Comparison of ENCODE assay signal across 15 mouse cellular contexts in genomic region chr4:128997258-128997657, GRCm38 (mm10). TPM values are rescaled to one million over a fixed set of nuclear protein-coding genes. Genes with fewer than 3 reads are reported as not detected.
A peak's percentile ranks its signal among the peaks of the same experiment; 100 is the strongest.
DNase-seq lines count a peak whose midpoint lies in the region; ATAC-seq and TF ChIP-seq lines count a peak whose summit lies in the region.
"Had no signal": no experiment of that assay in that cellular context is flagged by ENCODE, and none has a peak within 500 bp of the region (broad histone marks: within the 10 kb centered on the region; RNA-seq: fewer than 3 reads in every experiment).

No protein-coding gene starts in this region.

- 57% methylated on average over 8 of the region's 8 CpGs for WGBS in lung, embryonic 15.5 days
- whole genome bisulfite sequencing in intestine, embryonic 14.5 days, result 54% methylated on average over 8 of the region's 8 CpGs
- WGBS in small intestine, adult 2 months, result 20% methylated on average over 8 of the region's 8 CpGs

- no peak overlapping the region for H3K4me2 ChIP-seq in lung, embryonic 15.5 days
- H3K4me2 ChIP-seq in intestine, embryonic 14.5 days (ENCODE audit: low read length), result 0 out of 2 replicates have a peak overlapping the region, but pooled peaks have one; percentile 3
- H3K4me2 ChIP-seq: midbrain, embryonic 11.5 days had no signal

- no peak for TF ChIP-seq CTCF in small intestine, adult 2 months (IDR thresholded peaks at IDR 0.05; ENCODE audit: extremely low read depth, insufficient read length, insufficient replicate concordance, low read depth, low read length)

- no peaks in the 10 kb centered on the region for H3K9me3 ChIP-seq in lung, embryonic 15.5 days
- no peaks in the 10 kb centered on the region for H3K9me3 ChIP-seq in intestine, embryonic 14.5 days (ENCODE audit: control insufficient read depth, low read length)
- H3K9me3 ChIP-seq: heart, embryonic 10.5 days had no signal

- ATAC-seq in lung, embryonic 15.5 days (ENCODE audit: borderline replicate concordance, extremely low read depth, low FRiP score, low TSS enrichment), result no peak
- ATAC-seq in intestine, embryonic 14.5 days (replicated peaks; ENCODE audit: low FRiP score, low TSS enrichment, low read depth), result peak; percentile 38; the same call in 1 of the 2 replicates
- ATAC-seq: forebrain, postnatal 0 days; Patski had no signal

- H3K4me3 ChIP-seq in lung, embryonic 15.5 days, result no peak overlapping the region
- H3K4me3 ChIP-seq in intestine, embryonic 14.5 days (ENCODE audit: low read depth, low read length), result no peak overlapping the region
- peak overlapping the region; percentile 8; the same call in 1 of the 2 replicates for H3K4me3 ChIP-seq in small intestine, adult 2 months (ENCODE audit: low read depth, low read length)
- H3K4me3 ChIP-seq: heart, embryonic 10.5 days; myocyte had no signal

- peak overlapping the region; percentile 49 for H3K27ac ChIP-seq in lung, embryonic 15.5 days
- H3K27ac ChIP-seq in intestine, embryonic 14.5 days (ENCODE audit: low read depth), result no peak overlapping the region
- H3K27ac ChIP-seq in small intestine, adult 2 months (ENCODE audit: insufficient read depth, low read depth, low read length), result peak overlapping the region; percentile 60
- H3K27ac ChIP-seq: heart, embryonic 10.5 days had no signal

- peaks cover 26% of the 10 kb centered on the region for H3K36me3 ChIP-seq in lung, embryonic 15.5 days
- H3K36me3 ChIP-seq in intestine, embryonic 14.5 days (ENCODE audit: control insufficient read depth, insufficient read depth, low read length), result peaks cover 36% of the 10 kb centered on the region
- H3K36me3 ChIP-seq in small intestine, adult 2 months (ENCODE audit: control insufficient read depth, insufficient read depth, low read length), result peaks cover 30% of the 10 kb centered on the region

- peaks cover 61% of the 10 kb centered on the region for H3K4me1 ChIP-seq in lung, embryonic 15.5 days
- H3K4me1 ChIP-seq in intestine, embryonic 14.5 days (replicated peaks; ENCODE audit: control insufficient read depth, insufficient read depth, low read length), result peaks cover 41% of the 10 kb centered on the region
- peaks cover 39% of the 10 kb centered on the region for H3K4me1 ChIP-seq in small intestine, adult 2 months (ENCODE audit: control insufficient read depth, insufficient read depth, insufficient read length, low read length)

- no peak for TF ChIP-seq POLR2A in small intestine, adult 2 months (IDR thresholded peaks at IDR 0.05; ENCODE audit: low read depth, low read length)

- H3K9ac ChIP-seq in lung, embryonic 15.5 days, result no peak overlapping the region
- H3K9ac ChIP-seq in intestine, embryonic 14.5 days (ENCODE audit: low read length), result no peak overlapping the region
- H3K9ac ChIP-seq: forebrain, postnatal 0 days had no signal

- DNase-seq in lung, postnatal 25 days (ENCODE audit: low spot score), result no peak
- DNase-seq in R1 (ENCODE audit: low read depth, low spot score), result peak; percentile 79
- DNase-seq in intestine, embryonic 14.5 days (ENCODE audit: low spot score), result no peak
- DNase-seq in adrenal gland, postnatal 4 days (ENCODE audit: low spot score in 2 of 2), result no peak
- DNase-seq in cerebellum, postnatal 14 days, result no peak
- DNase-seq in gastrocnemius, adult 18-20 months (ENCODE audit: low spot score), result no peak
- DNase-seq: forebrain, postnatal 0 days; gastrocnemius, postnatal 10 days; lung, adult 18-20 months had no signal

- H3K27me3 ChIP-seq in lung, embryonic 15.5 days, result no peaks in the 10 kb centered on the region
- H3K27me3 ChIP-seq in intestine, embryonic 14.5 days (replicated peaks; ENCODE audit: control insufficient read depth, insufficient read depth, low read length), result no peaks in the 10 kb centered on the region
- H3K27me3 ChIP-seq in small intestine, adult 2 months (ENCODE audit: control insufficient read depth, insufficient read depth, low read length), result no peaks in the 10 kb centered on the region
- H3K27me3 ChIP-seq: Patski had no signal

RNA-seq across cellular contexts. Expression of gene Ak2, which starts 5.5 kb away (rescaled TPM):
- polyA plus RNA-seq in lung, embryonic 15.5 days (2015; fragmentation: Nextera tagmentation; extraction: Ambion mirVana), result 182 and 187 TPM in 2 replicates
- 183 and 184 TPM in 2 replicates for polyA plus RNA-seq in intestine, embryonic 14.5 days (2014; fragmentation: Nextera tagmentation; extraction: Ambion mirVana)
- polyA plus RNA-seq in small intestine, adult 2 months (2012; rRNA removed), result 42.5 and 79.2 TPM in 2 replicates
- total RNA-seq in adrenal gland, postnatal 4 days (2021), result 100 to 1,000 TPM; 144 to 163 TPM
- total RNA-seq in gastrocnemius, adult 18-20 months (2021), result 10 to 100 TPM; 24.1 to 24.3 TPM

RNA-seq across cellular contexts. Expression of gene Azin2, which starts 35.0 kb away (rescaled TPM):
- polyA plus RNA-seq in lung, embryonic 15.5 days (2015; fragmentation: Nextera tagmentation; extraction: Ambion mirVana), result 18.6 and 22.5 TPM in 2 replicates
- 17.5 and 20.1 TPM in 2 replicates for polyA plus RNA-seq in intestine, embryonic 14.5 days (2014; fragmentation: Nextera tagmentation; extraction: Ambion mirVana)
- polyA plus RNA-seq in small intestine, adult 2 months (2012; rRNA removed), result 2.3 and 3.2 TPM in 2 replicates
- total RNA-seq in adrenal gland, postnatal 4 days (2021), result 10 to 100 TPM; 54.8 to 61.1 TPM
- 1 to 10 TPM; 2.3 to 3.4 TPM for total RNA-seq in gastrocnemius, adult 18-20 months (2021)
